Mouse (Mus musculus): Measurements from ENCODE around the gene Aspn.

GRCm38 (mm10) chr13:49583859-49584258 lies 39.6 kb downstream of the Aspn start:
- TF ChIP-seq POLR2A (IDR thresholded peaks at IDR 0.05; ENCODE audit: borderline replicate concordance, insufficient read depth, low read length) = no peak
- TF ChIP-seq CTCF (IDR thresholded peaks at IDR 0.05; ENCODE audit: borderline replicate concordance, insufficient read depth, low read depth, low read length) = no peak

Data from cerebellum, adult 2 months (tissue).